Mouse (Mus musculus) kidney, adult 11 months (tissue): Measurements from ENCODE around the gene Crk.
A peak's percentile ranks its signal among the peaks of the same experiment; 100 is the strongest.

ENCODE experiments used
- DNase-seq: peaks from one replicate; pipeline ENCODE4 v3.0.0; 2022

Crk gene

GRCm38 (mm10) chr11:75678747-75679438, at the start of gene Crk:
Gene Crk, plus strand, starts transcription at chr11:75679259.
- DNase-seq: peak; percentile 98

GRCm38 (mm10) chr11:75630098-75630497, 49.0 kb upstream of the Crk start:
- DNase-seq: no peak

- peak; percentile 98 for DNase-seq
Measured at GRCm38 (mm10) chr11:75630645-75631229, 48.3 kb upstream of the Crk start, which contains the start of gene Inpp5k. Gene Inpp5k, plus strand, starts transcription at chr11:75630988.

GRCm38 (mm10) chr11:75631561-75632225, 47.4 kb upstream of the Crk start:
- peak; percentile 51 for DNase-seq

- DNase-seq: no peak
Measured at GRCm38 (mm10) chr11:75632921-75633320, 46.1 kb upstream of the Crk start.

GRCm38 (mm10) chr11:75634801-75635200, 44.3 kb upstream of the Crk start:
- no peak for DNase-seq

- DNase-seq: peak; percentile 80
Measured at GRCm38 (mm10) chr11:75635315-75635714, 43.7 kb upstream of the Crk start.

GRCm38 (mm10) chr11:75643323-75643722, 35.7 kb upstream of the Crk start:
- DNase-seq: no peak

GRCm38 (mm10) chr11:75644684-75645083, 34.4 kb upstream of the Crk start:
- no peak for DNase-seq

- peak; percentile 48 for DNase-seq
Measured at GRCm38 (mm10) chr11:75647681-75648211, 31.3 kb upstream of the Crk start.

GRCm38 (mm10) chr11:75649155-75649561, 29.9 kb upstream of the Crk start:
- peak; percentile 74 for DNase-seq

- DNase-seq: peak; percentile 73
Measured at GRCm38 (mm10) chr11:75650311-75650710, 28.7 kb upstream of the Crk start, which contains the start of gene Myo1c. Gene Myo1c, plus strand, starts transcription at chr11:75650504.

GRCm38 (mm10) chr11:75650958-75651425, 28.1 kb upstream of the Crk start:
- no peak for DNase-seq

- DNase-seq: peak; percentile 85
Measured at GRCm38 (mm10) chr11:75651426-75652221, 27.4 kb upstream of the Crk start.

GRCm38 (mm10) chr11:75652222-75652941, 26.7 kb upstream of the Crk start:
- peak; percentile 96 for DNase-seq

GRCm38 (mm10) chr11:75652942-75653684, 25.9 kb upstream of the Crk start:
- DNase-seq: peak; percentile 75

- peak; percentile 96 for DNase-seq
Measured at GRCm38 (mm10) chr11:75653781-75654470, 25.1 kb upstream of the Crk start.

GRCm38 (mm10) chr11:75654471-75655390, 24.3 kb upstream of the Crk start:
- no peak for DNase-seq
